Mouse (Mus musculus) layer of hippocampus, adult 2 months (tissue): ENCODE results near the gene Olfr639. TPM values are rescaled to one million over a fixed set of nuclear protein-coding genes. Genes with fewer than 3 reads are reported as not detected.
"Not testable (repeated sequence)": the region's sequence is repeated elsewhere in the genome, so short reads cannot be mapped to it uniquely, and the experiment has no call there.

ENCODE experiments used
- DNase-seq, 2 experiments: peaks; one replicate each; pipeline ENCODE4 v3.0.0; 2022; ENCODE audit warnings: low spot score in 2 of 2
- H3K27ac ChIP-seq: fragments of 200-600 bp; 2 replicates; pipeline ENCODE4 v1.8.1; 2022
- H3K4me3 ChIP-seq: fragments of 200-600 bp; 2 replicates; pipeline ENCODE4 v1.8.1; 2022; ENCODE audit warnings: mild to moderate bottlenecking
- CTCF ChIP-seq: fragments of 200-600 bp; conservative IDR thresholded peaks from 2 replicates; pipeline ENCODE4 v1.8.1; 2022; ENCODE audit warnings: antibody characterized with exemption, mild to moderate bottlenecking, moderate library complexity
- long read RNA-seq, 2 experiments: library from polyadenylated mRNA; stranded (forward); transcript quantifications; one replicate each; pipeline ENCODE4 v2.0.0; 2021; ENCODE audit warnings: borderline mapping rate in 2 of 2
- total RNA-seq, 2 experiments: library from RNA; stranded (reverse); gene quantifications; 2 replicates each; pipeline ENCODE4 v1.2.3; 2021

Olfr639 gene
- total RNA-seq: under 1 TPM; 0.07 to 0.10 TPM
- long read RNA-seq, experiment 1: 0 reads
- long read RNA-seq, experiment 2: 0 reads

- Histone ChIP-seq H3K27ac (no peak within 1 kb of the TSS), H3K4me3 (no peak within 1 kb of the TSS)
- DNase-seq: no peak
- no peak for TF ChIP-seq CTCF
These were observed at the start of gene Olfr639 for GRCm38 (mm10) chr7:104017203-104017602. TSS of gene Olfr639 (minus strand) at chr7:104017303.

- no peak for DNase-seq
- no peak within 1 kb of the TSS for H3K4me3 ChIP-seq
- no peak within 1 kb of the TSS for H3K27ac ChIP-seq
- no peak for TF ChIP-seq CTCF
These were observed 44.2 kb upstream of the Olfr639 start, which contains the start of gene 4930516K23Rik for GRCm38 (mm10) chr7:104061345-104061744. TSS of gene 4930516K23Rik (minus strand) at chr7:104061445.

GRCm38 (mm10) chr7:104059215-104059614 lies 42.1 kb upstream of the Olfr639 start:
- Histone ChIP-seq H3K4me3 (no peak overlapping the region), H3K27ac (no peak overlapping the region)
- no peak for DNase-seq
- TF ChIP-seq CTCF: no peak

- Histone ChIP-seq H3K4me3 (no peak within 1 kb of the TSS), H3K27ac (no peak within 1 kb of the TSS)
- TF ChIP-seq CTCF: no peak
These were observed 35.5 kb upstream of the Olfr639 start, which contains the start of gene Olfr642 for GRCm38 (mm10) chr7:104052566-104052965. TSS of gene Olfr642 (minus strand) at chr7:104052666.

GRCm38 (mm10) chr7:104050745-104051144 lies 33.6 kb upstream of the Olfr639 start:
- no peak for DNase-seq
- no peak for TF ChIP-seq CTCF
- H3K27ac ChIP-seq: no peak overlapping the region
- H3K4me3 ChIP-seq: no peak overlapping the region

More at GRCm38 (mm10) chr7:104052566-104052965, 35.5 kb upstream of the Olfr639 start, which contains the start of gene Olfr642:
- no peak for DNase-seq

GRCm38 (mm10) chr7:104035145-104035544 lies 18.0 kb upstream of the Olfr639 start, which contains the start of gene Olfr641:
TSS of gene Olfr641 (plus strand) at chr7:104035445.
- no peak for DNase-seq
- no peak within 1 kb of the TSS for H3K27ac ChIP-seq
- no peak for TF ChIP-seq CTCF
- H3K4me3 ChIP-seq: no peak within 1 kb of the TSS

- no peak overlapping the region for H3K27ac ChIP-seq
- no peak overlapping the region for H3K4me3 ChIP-seq
- no peak for DNase-seq
- TF ChIP-seq CTCF: no peak
These were observed 9.9 kb upstream of the Olfr639 start for GRCm38 (mm10) chr7:104026978-104027377.

- no peak within 1 kb of the TSS for H3K27ac ChIP-seq
- no peak for DNase-seq
- no peak within 1 kb of the TSS for H3K4me3 ChIP-seq
- no peak for TF ChIP-seq CTCF
These were observed 8.4 kb upstream of the Olfr639 start, which contains the start of gene Olfr640 for GRCm38 (mm10) chr7:104025473-104025872. TSS of gene Olfr640 (minus strand) at chr7:104025573.

- DNase-seq: no peak
- Histone ChIP-seq H3K27ac (no peak overlapping the region), H3K4me3 (no peak overlapping the region)
- TF ChIP-seq CTCF: no peak
These were observed 4.5 kb upstream of the Olfr639 start for GRCm38 (mm10) chr7:104021651-104022050.

GRCm38 (mm10) chr7:104018953-104019352 lies 1.9 kb upstream of the Olfr639 start:
- no peak for DNase-seq
- TF ChIP-seq CTCF: no peak
- H3K4me3 ChIP-seq: no peak overlapping the region
- no peak overlapping the region for H3K27ac ChIP-seq

GRCm38 (mm10) chr7:103999124-103999523 lies 18.0 kb downstream of the Olfr639 start:
- no peak for DNase-seq
- Histone ChIP-seq H3K4me3 (no peak overlapping the region), H3K27ac (no peak overlapping the region)
- no peak for TF ChIP-seq CTCF

GRCm38 (mm10) chr7:103998446-103998845 lies 18.7 kb downstream of the Olfr639 start, which contains the start of gene Olfr638:
TSS of gene Olfr638 (plus strand) at chr7:103998746.
- H3K27ac ChIP-seq: no peak within 1 kb of the TSS
- TF ChIP-seq CTCF: no peak
- no peak for DNase-seq
- no peak within 1 kb of the TSS for H3K4me3 ChIP-seq

GRCm38 (mm10) chr7:103971782-103972181 lies 45.3 kb downstream of the Olfr639 start:
- no peak for DNase-seq
- no peak for TF ChIP-seq CTCF
- H3K4me3 ChIP-seq: no peak overlapping the region
- no peak overlapping the region for H3K27ac ChIP-seq

- no peak for DNase-seq
- no peak for TF ChIP-seq CTCF
- no peak within 1 kb of the TSS for H3K4me3 ChIP-seq
- no peak within 1 kb of the TSS for H3K27ac ChIP-seq
These were observed 46.3 kb downstream of the Olfr639 start, which contains the start of gene Olfr635 for GRCm38 (mm10) chr7:103970852-103971251. TSS of gene Olfr635 (plus strand) at chr7:103971152.

GRCm38 (mm10) chr7:103966873-103967272 lies 50.2 kb downstream of the Olfr639 start:
- H3K4me3 ChIP-seq, DNase-seq, H3K27ac ChIP-seq: not testable (repeated sequence)

Other genes starting within 250 kb of the Olfr639 start
- not detected for gene Olfr69, start 245.7 kb downstream of the Olfr639 start, total RNA-seq
- not detected for gene Olfr68, start 237.6 kb downstream of the Olfr639 start, total RNA-seq
- not detected for gene Olfr67, start 225.5 kb downstream of the Olfr639 start, total RNA-seq
- 10 to 100 TPM; 30.9 to 57.0 TPM for gene Hbb-bt, start 203.3 kb downstream of the Olfr639 start, total RNA-seq
- gene Hbb-bs, start 189.2 kb downstream of the Olfr639 start, total RNA-seq: 100 to 1,000 TPM; 322 to 529 TPM
- gene Hbb-bh2, start 176.8 kb downstream of the Olfr639 start, total RNA-seq: not detected
- gene Hbb-bh1, start 174.1 kb downstream of the Olfr639 start, total RNA-seq: not detected
- gene Hbb-y, start 164.1 kb downstream of the Olfr639 start, total RNA-seq: not detected
- gene Olfr66, start 131.1 kb downstream of the Olfr639 start, total RNA-seq: not detected
- not detected for gene Olfr64, start 122.8 kb downstream of the Olfr639 start, total RNA-seq
- not detected for gene Olfr65, start 113.8 kb downstream of the Olfr639 start, total RNA-seq
- not detected for gene Olfr631, start 88.5 kb downstream of the Olfr639 start, total RNA-seq
- not detected for gene Olfr632, start 83.0 kb downstream of the Olfr639 start, total RNA-seq
- not detected for gene Olfr633, start 72.9 kb downstream of the Olfr639 start, total RNA-seq
- under 1 TPM; 0.05 to 0.07 TPM for gene Olfr635, start 46.2 kb downstream of the Olfr639 start, total RNA-seq
- not detected for gene Olfr638, start 18.6 kb downstream of the Olfr639 start, total RNA-seq
- not detected for gene Olfr640, start 8.3 kb upstream of the Olfr639 start, total RNA-seq
- gene Olfr641, start 18.1 kb upstream of the Olfr639 start, total RNA-seq: not detected
- not detected for gene Olfr642, start 35.4 kb upstream of the Olfr639 start, total RNA-seq
- gene 4930516K23Rik, start 44.1 kb upstream of the Olfr639 start, total RNA-seq: not detected
- not detected for gene Olfr644, start 54.6 kb upstream of the Olfr639 start, total RNA-seq
- gene Olfr645, start 68.2 kb upstream of the Olfr639 start, total RNA-seq: not detected
- gene Olfr646, start 87.6 kb upstream of the Olfr639 start, total RNA-seq: under 1 TPM in 1 of 2 experiments, not detected in 1; 0.18 TPM
- gene Ubqln5, start 112.5 kb upstream of the Olfr639 start, total RNA-seq: not detected
- gene Olfr643, start 120.1 kb upstream of the Olfr639 start, total RNA-seq: not detected
- not detected for gene Ubqln3, start 126.0 kb upstream of the Olfr639 start, total RNA-seq
- not detected for gene Ubqlnl, start 133.3 kb upstream of the Olfr639 start, total RNA-seq
- not detected for gene Olfm5, start 147.5 kb upstream of the Olfr639 start, total RNA-seq
- under 1 TPM; 0.20 to 0.26 TPM for gene Olfr648, start 166.1 kb upstream of the Olfr639 start, total RNA-seq
- not detected for gene Olfr649, start 178.7 kb upstream of the Olfr639 start, total RNA-seq
- gene Trim6, start 201.5 kb upstream of the Olfr639 start, total RNA-seq: under 1 TPM; 0.25 to 0.28 TPM
- 1 to 10 TPM; 1.1 to 2.0 TPM for gene Trim34a, start 227.2 kb upstream of the Olfr639 start, total RNA-seq